Mouse (Mus musculus) CH12F3 (cell line): Measurements from ENCODE around the gene Tfcp2.

Experiments
- in situ Hi-C: fragments of 300-500 bp; cut with MboI; formaldehyde crosslinking; loops from 2 replicates; pipeline ENCODE4 v1.14.3; 2020; ENCODE audit warnings: low sequenced_read_pairs

The Tfcp2 gene

GRCm38 (mm10) chr15:100451245-100451644 lies 100.6 kb downstream of the Tfcp2 start:
- in situ Hi-C loops: no loop called here

GRCm38 (mm10) chr15:100449495-100449894 lies 102.3 kb downstream of the Tfcp2 start:
- in situ Hi-C loops: no loop called here

- in situ Hi-C loops: no loop called here
These were observed 103.2 kb downstream of the Tfcp2 start for GRCm38 (mm10) chr15:100448572-100448971.
